Mouse (Mus musculus): ENCODE measurements around the gene Rbmxl1. TPM values are rescaled to one million over a fixed set of nuclear protein-coding genes. Genes with fewer than 3 reads are reported as not detected.
A peak's percentile ranks its signal among the peaks of the same experiment; 100 is the strongest.
"Not testable (repeated sequence)": the region's sequence is repeated elsewhere in the genome, so short reads cannot be mapped to it uniquely, and the experiment has no call there.

The Rbmxl1 gene
- 195 and 217 TPM in 2 replicates for polyA plus RNA-seq (2015; fragmentation: Nextera tagmentation; extraction: Ambion mirVana)

GRCm38 (mm10) chr8:78508719-78509272 lies at the start of gene Rbmxl1:
TSS of gene Rbmxl1 (minus strand) at chr8:78508898.
- Histone ChIP-seq H3K36me3 (ENCODE audit: control insufficient read depth, insufficient read depth, low read length) (peaks cover 18% of the 10 kb centered on the region), H3K27me3 (ENCODE audit: control insufficient read depth, insufficient read depth, low read depth, low read length) (no peaks in the 10 kb centered on the region), H3K4me3 (ENCODE audit: low read length) (peak within 1 kb of the TSS; percentile 97), H3K27ac (ENCODE audit: low read length) (peak within 1 kb of the TSS; percentile 96), H3K4me1 (replicated peaks; ENCODE audit: control insufficient read depth, insufficient read depth, low read length) (peaks cover 9% of the 10 kb centered on the region; the same call in 1 of the 2 replicates), H3K4me2 (ENCODE audit: low read depth, low read length) (peak within 1 kb of the TSS; percentile 80), H3K9ac (ENCODE audit: low read length) (peak within 1 kb of the TSS; percentile 100), H3K9me3 (ENCODE audit: control insufficient read depth, low read length) (no peaks in the 10 kb centered on the region)
- under 1% methylated on average over 66 of the region's 70 CpGs for WGBS
- ATAC-seq (ENCODE audit: low read depth): peak; percentile 92

GRCm38 (mm10) chr8:78556773-78557434 lies 48.2 kb upstream of the Rbmxl1 start:
- Histone ChIP-seq H3K27me3 (ENCODE audit: control insufficient read depth, insufficient read depth, low read depth, low read length) (no peaks in the 10 kb centered on the region), H3K4me3 (ENCODE audit: low read length) (no peak overlapping the region), H3K9ac (ENCODE audit: low read length) (no peak overlapping the region), H3K9me3 (ENCODE audit: control insufficient read depth, low read length) (peaks cover 4% of the 10 kb centered on the region; the same call in 1 of the 2 replicates), H3K27ac (ENCODE audit: low read length) (no peak overlapping the region), H3K36me3 (ENCODE audit: control insufficient read depth, insufficient read depth, low read length) (peaks cover 3% of the 10 kb centered on the region; the same call in 1 of the 2 replicates), H3K4me1 (replicated peaks; ENCODE audit: control insufficient read depth, insufficient read depth, low read length) (no peaks in the 10 kb centered on the region), H3K4me2 (ENCODE audit: low read depth, low read length) (no peak overlapping the region)
- ATAC-seq (ENCODE audit: low read depth): no peak
- WGBS: 80% methylated on average over 11 of the region's 11 CpGs

GRCm38 (mm10) chr8:78555817-78556216 lies 47.1 kb upstream of the Rbmxl1 start:
- WGBS: 87% methylated on average over 4 of the region's 4 CpGs
- H3K4me3 ChIP-seq (ENCODE audit: low read length): no peak overlapping the region
- ATAC-seq (ENCODE audit: low read depth): no peak

GRCm38 (mm10) chr8:78550752-78551134 lies 42.0 kb upstream of the Rbmxl1 start:
- Histone ChIP-seq H3K27me3 (ENCODE audit: control insufficient read depth, insufficient read depth, low read depth, low read length) (no peaks in the 10 kb centered on the region), H3K4me1 (replicated peaks; ENCODE audit: control insufficient read depth, insufficient read depth, low read length) (0 out of 2 replicates have a peak, but pooled peaks cover 2% of the 10 kb centered on the region), H3K9ac (ENCODE audit: low read length) (no peak overlapping the region), H3K4me3 (ENCODE audit: low read length) (no peak overlapping the region), H3K36me3 (ENCODE audit: control insufficient read depth, insufficient read depth, low read length) (no peaks in the 10 kb centered on the region), H3K4me2 (ENCODE audit: low read depth, low read length) (no peak overlapping the region), H3K27ac (ENCODE audit: low read length) (no peak overlapping the region), H3K9me3 (ENCODE audit: control insufficient read depth, low read length) (no peaks in the 10 kb centered on the region)
- ATAC-seq (ENCODE audit: low read depth): no peak
- whole genome bisulfite sequencing: 78% methylated on average over 2 of the region's 2 CpGs

More at GRCm38 (mm10) chr8:78555817-78556216, 47.1 kb upstream of the Rbmxl1 start:
- H3K4me1 ChIP-seq (replicated peaks; ENCODE audit: control insufficient read depth, insufficient read depth, low read length): no peaks in the 10 kb centered on the region
- no peak overlapping the region for H3K27ac ChIP-seq (ENCODE audit: low read length)
- no peak overlapping the region for H3K4me2 ChIP-seq (ENCODE audit: low read depth, low read length)
- H3K27me3 ChIP-seq (ENCODE audit: control insufficient read depth, insufficient read depth, low read depth, low read length): no peaks in the 10 kb centered on the region
- no peaks in the 10 kb centered on the region for H3K9me3 ChIP-seq (ENCODE audit: control insufficient read depth, low read length)
- H3K36me3 ChIP-seq (ENCODE audit: control insufficient read depth, insufficient read depth, low read length): no peaks in the 10 kb centered on the region
- no peak overlapping the region for H3K9ac ChIP-seq (ENCODE audit: low read length)

- 55% methylated on average over 10 of the region's 10 CpGs for WGBS
- H3K4me1 ChIP-seq (replicated peaks; ENCODE audit: control insufficient read depth, insufficient read depth, low read length): 0 out of 2 replicates have a peak, but pooled peaks cover 6% of the 10 kb centered on the region
- no peaks in the 10 kb centered on the region for H3K36me3 ChIP-seq (ENCODE audit: control insufficient read depth, insufficient read depth, low read length)
- no peaks in the 10 kb centered on the region for H3K9me3 ChIP-seq (ENCODE audit: control insufficient read depth, low read length)
- no peak overlapping the region for H3K4me3 ChIP-seq (ENCODE audit: low read length)
- no peak for ATAC-seq (ENCODE audit: low read depth)
- H3K9ac ChIP-seq (ENCODE audit: low read length): no peak overlapping the region
- no peak overlapping the region for H3K4me2 ChIP-seq (ENCODE audit: low read depth, low read length)
- H3K27ac ChIP-seq (ENCODE audit: low read length): no peak overlapping the region
- no peaks in the 10 kb centered on the region for H3K27me3 ChIP-seq (ENCODE audit: control insufficient read depth, insufficient read depth, low read depth, low read length)
Observed at GRCm38 (mm10) chr8:78549971-78550751, 41.5 kb upstream of the Rbmxl1 start.

GRCm38 (mm10) chr8:78545153-78545817 lies 36.6 kb upstream of the Rbmxl1 start:
- peak; percentile 10; the same call in 1 of the 2 replicates for ATAC-seq (ENCODE audit: low read depth)
- H3K4me2 ChIP-seq (ENCODE audit: low read depth, low read length); H3K36me3 ChIP-seq (ENCODE audit: control insufficient read depth, insufficient read depth, low read length); H3K9me3 ChIP-seq (ENCODE audit: control insufficient read depth, low read length); H3K9ac ChIP-seq (ENCODE audit: low read length); H3K27me3 ChIP-seq (ENCODE audit: control insufficient read depth, insufficient read depth, low read depth, low read length); H3K27ac ChIP-seq (ENCODE audit: low read length); H3K4me1 ChIP-seq (replicated peaks; ENCODE audit: control insufficient read depth, insufficient read depth, low read length); H3K4me3 ChIP-seq (ENCODE audit: low read length): not testable (repeated sequence)
- 23% methylated on average over 8 of the region's 14 CpGs for WGBS

GRCm38 (mm10) chr8:78544545-78544944 lies 35.8 kb upstream of the Rbmxl1 start:
- Histone ChIP-seq H3K4me3 (ENCODE audit: low read length) (no peak overlapping the region), H3K27ac (ENCODE audit: low read length) (no peak overlapping the region), H3K36me3 (ENCODE audit: control insufficient read depth, insufficient read depth, low read length) (peaks cover 9% of the 10 kb centered on the region), H3K27me3 (ENCODE audit: control insufficient read depth, insufficient read depth, low read depth, low read length) (no peaks in the 10 kb centered on the region), H3K9me3 (ENCODE audit: control insufficient read depth, low read length) (no peaks in the 10 kb centered on the region), H3K9ac (ENCODE audit: low read length) (no peak overlapping the region), H3K4me1 (replicated peaks; ENCODE audit: control insufficient read depth, insufficient read depth, low read length) (0 out of 2 replicates have a peak, but pooled peaks cover 3% of the 10 kb centered on the region), H3K4me2 (ENCODE audit: low read depth, low read length) (no peak overlapping the region)
- 51% methylated on average over 2 of the region's 2 CpGs for WGBS
- no peak for ATAC-seq (ENCODE audit: low read depth)

GRCm38 (mm10) chr8:78543621-78544020 lies 34.9 kb upstream of the Rbmxl1 start:
- no peak overlapping the region for H3K4me2 ChIP-seq (ENCODE audit: low read depth, low read length)
- H3K27ac ChIP-seq (ENCODE audit: low read length): no peak overlapping the region
- 0 out of 2 replicates have a peak, but pooled peaks cover 3% of the 10 kb centered on the region for H3K4me1 ChIP-seq (replicated peaks; ENCODE audit: control insufficient read depth, insufficient read depth, low read length)
- 16% methylated on average over 1 of the region's 1 CpGs for WGBS
- no peak for ATAC-seq (ENCODE audit: low read depth)
- no peaks in the 10 kb centered on the region for H3K27me3 ChIP-seq (ENCODE audit: control insufficient read depth, insufficient read depth, low read depth, low read length)
- H3K9me3 ChIP-seq (ENCODE audit: control insufficient read depth, low read length): no peaks in the 10 kb centered on the region
- no peak overlapping the region for H3K9ac ChIP-seq (ENCODE audit: low read length)
- no peak overlapping the region for H3K4me3 ChIP-seq (ENCODE audit: low read length)
- peaks cover 9% of the 10 kb centered on the region for H3K36me3 ChIP-seq (ENCODE audit: control insufficient read depth, insufficient read depth, low read length)

GRCm38 (mm10) chr8:78542670-78543069 lies 34.0 kb upstream of the Rbmxl1 start:
- H3K9me3 ChIP-seq (ENCODE audit: control insufficient read depth, low read length); H3K4me3 ChIP-seq (ENCODE audit: low read length); H3K4me1 ChIP-seq (replicated peaks; ENCODE audit: control insufficient read depth, insufficient read depth, low read length); H3K9ac ChIP-seq (ENCODE audit: low read length); H3K27ac ChIP-seq (ENCODE audit: low read length); H3K27me3 ChIP-seq (ENCODE audit: control insufficient read depth, insufficient read depth, low read depth, low read length); ATAC-seq (ENCODE audit: low read depth); H3K4me2 ChIP-seq (ENCODE audit: low read depth, low read length): not testable (repeated sequence)
- 83% methylated on average over 3 of the region's 6 CpGs for WGBS
- peaks cover 13% of the 10 kb centered on the region for H3K36me3 ChIP-seq (ENCODE audit: control insufficient read depth, insufficient read depth, low read length)
